In the genomic region with DNA sequence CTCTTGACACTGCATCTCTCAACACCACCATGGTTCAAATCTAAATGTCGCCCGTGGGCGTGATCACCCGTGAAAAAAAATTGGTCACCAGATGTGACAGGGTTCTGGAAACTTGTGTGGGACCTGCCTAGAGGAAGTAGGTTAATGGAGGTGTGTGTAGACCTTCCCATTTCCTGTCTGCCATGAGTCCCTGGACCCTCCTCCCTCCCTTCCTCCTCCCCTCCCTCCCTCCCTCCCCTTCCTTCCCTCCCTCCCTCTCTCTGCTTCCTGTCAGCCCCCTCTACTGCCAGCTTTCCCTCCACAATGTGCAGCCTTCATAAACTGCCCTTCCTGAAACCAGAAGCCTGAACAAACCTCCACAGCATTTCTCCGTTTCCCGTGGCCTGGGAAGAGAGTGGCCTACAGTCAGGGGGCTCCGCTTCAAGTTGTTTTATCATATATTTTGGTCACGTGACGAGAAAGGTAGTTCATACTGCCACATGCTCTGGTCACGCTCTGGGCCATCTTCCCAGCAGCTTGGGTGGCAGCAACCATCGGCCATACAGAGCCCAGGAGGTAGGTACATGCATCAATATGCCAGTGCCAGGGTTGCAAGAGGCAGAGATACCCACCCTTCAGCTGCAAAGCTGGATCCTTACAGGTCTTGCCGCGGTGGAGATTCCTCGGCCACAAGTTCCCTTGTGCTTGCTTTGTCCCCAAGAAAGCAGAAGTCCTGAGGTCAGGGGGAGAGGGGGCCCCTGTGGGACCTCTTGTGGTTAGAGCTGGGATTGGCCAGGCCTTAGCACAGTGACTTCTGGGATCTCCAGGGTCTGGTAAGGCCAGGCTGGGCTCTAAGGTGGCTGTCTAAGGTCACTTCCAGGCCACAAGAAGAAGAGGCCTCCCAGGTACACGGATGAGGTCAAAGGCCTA, we compare ENCODE assay signal across 8 mouse cellular contexts. TPM values are rescaled to one million over a fixed set of nuclear protein-coding genes. Genes with fewer than 3 reads are reported as not detected.
DNase-seq lines count a peak whose midpoint lies in the region; ATAC-seq and TF ChIP-seq lines count a peak whose summit lies in the region.
"Had no signal": no experiment of that assay in that cellular context is flagged by ENCODE, and none has a peak within 500 bp of the region (broad histone marks: within the 10 kb centered on the region; RNA-seq: fewer than 3 reads in every experiment).

No protein-coding gene starts in this region.

- no peak overlapping the region for H3K9ac ChIP-seq in lung, postnatal 0 days (replicated peaks; ENCODE audit: low read depth)
- no peak overlapping the region for H3K9ac ChIP-seq in limb, embryonic 12.5 days (replicated peaks)

- DNase-seq in lung, postnatal 0 days (ENCODE audit: low spot score), result peak; percentile 33
- no peak for DNase-seq in lung, postnatal 10 days
- DNase-seq in spleen, postnatal 36 days (ENCODE audit: low spot score in 2 of 2), result peak; percentile 72 to 75
- no peak for DNase-seq in left cerebral cortex, adult 2 months (ENCODE audit: extremely low spot score in 1 of 2, low spot score in 2 of 2)
- no peak for DNase-seq in cerebellum, adult 9-11 months

- TF ChIP-seq EP300 in lung, postnatal 0 days (IDR thresholded peaks at IDR 0.05), result no peak

- no peaks in the 10 kb centered on the region for H3K27me3 ChIP-seq in lung, postnatal 0 days (replicated peaks; ENCODE audit: insufficient read depth, low read length)
- H3K27me3 ChIP-seq in limb, embryonic 12.5 days, result no peaks in the 10 kb centered on the region

- 0 out of 2 replicates have a peak, but pooled peaks cover 5% of the 10 kb centered on the region for H3K4me1 ChIP-seq in lung, postnatal 0 days (ENCODE audit: insufficient read depth, low read depth, low read length)
- H3K4me1 ChIP-seq in bone marrow macrophage, adult 2 months (ENCODE audit: control insufficient read depth, insufficient read depth, low read length), result peaks cover 23% of the 10 kb centered on the region
- peaks cover 6% of the 10 kb centered on the region; the same call in 1 of the 2 replicates for H3K4me1 ChIP-seq in limb, embryonic 12.5 days (replicated peaks)

- peak; percentile 40; the same call in 1 of the 2 replicates for ATAC-seq in lung, postnatal 0 days
- peak; percentile 21; the same call in 1 of the 2 replicates for ATAC-seq in limb, embryonic 12.5 days (ENCODE audit: insufficient number of reproducible peaks, insufficient read depth, low FRiP score, low TSS enrichment, low read depth)

- WGBS in lung, postnatal 0 days, result 55% methylated on average over 15 of the region's 15 CpGs
- WGBS in limb, embryonic 12.5 days, result 66% methylated on average over 15 of the region's 15 CpGs

- no peak overlapping the region for H3K27ac ChIP-seq in lung, postnatal 0 days (ENCODE audit: low read length)
- peak overlapping the region; percentile 80 for H3K27ac ChIP-seq in bone marrow macrophage, adult 2 months (ENCODE audit: insufficient read depth, low read depth, low read length)
- H3K27ac ChIP-seq in limb, embryonic 12.5 days, result peak overlapping the region; percentile 68
- H3K27ac ChIP-seq in left cerebral cortex, adult 2 months, result no peak overlapping the region

- H3K4me3 ChIP-seq in lung, postnatal 0 days (ENCODE audit: low read depth, low read length), result no peak overlapping the region
- H3K4me3 ChIP-seq in bone marrow macrophage, adult 2 months (ENCODE audit: insufficient read depth, low read length), result peak overlapping the region; percentile 60
- H3K4me3 ChIP-seq in limb, embryonic 12.5 days (replicated peaks), result no peak overlapping the region
- H3K4me3 ChIP-seq in left cerebral cortex, adult 2 months, result no peak overlapping the region
- H3K4me3 ChIP-seq: myocyte had no signal

- H3K36me3 ChIP-seq in lung, postnatal 0 days (ENCODE audit: insufficient read depth, low read length), result no peaks in the 10 kb centered on the region
- no peaks in the 10 kb centered on the region for H3K36me3 ChIP-seq in limb, embryonic 12.5 days

- no peak overlapping the region for H3K4me2 ChIP-seq in lung, postnatal 0 days (replicated peaks; ENCODE audit: low read depth, low read length)
- H3K4me2 ChIP-seq in limb, embryonic 12.5 days, result no peak overlapping the region

- intact Hi-C loops in left cerebral cortex, adult 2 months (cut with DNase I), result no loop called here

- peak; percentile 33; the same call in 1 of the 2 replicates for TF ChIP-seq CTCF in lung, postnatal 0 days (IDR thresholded peaks at IDR 0.05)
- no peak; the same call in 1 of the 2 replicates for TF ChIP-seq CTCF in bone marrow macrophage, adult 2 months (IDR thresholded peaks at IDR 0.05; ENCODE audit: low read depth, low read length)
- no peak; the same call in none of the 2 replicates for TF ChIP-seq CTCF in left cerebral cortex, adult 2 months (IDR thresholded peaks at IDR 0.05)

- TF ChIP-seq POLR2A in bone marrow macrophage, adult 2 months (IDR thresholded peaks at IDR 0.05; ENCODE audit: borderline replicate concordance, low read depth, low read length), result no peak

- no peaks in the 10 kb centered on the region for H3K9me3 ChIP-seq in lung, postnatal 0 days (ENCODE audit: low read length)
- H3K9me3 ChIP-seq in limb, embryonic 12.5 days, result no peaks in the 10 kb centered on the region

RNA-seq across cellular contexts. Expression of a gene that starts 41.4 kb away (rescaled TPM):
- 12.8 and 15.2 TPM in 2 replicates for polyA plus RNA-seq in lung, postnatal 0 days (2015; fragmentation: Nextera tagmentation; extraction: Ambion mirVana)
- 14.6 and 16.3 TPM in 2 replicates for polyA plus RNA-seq in bone marrow macrophage, adult 2 months (2012; ENCODE audit: insufficient read depth, insufficient read length, missing spikeins)
- polyA plus RNA-seq in limb, embryonic 12.5 days (2016; fragmentation: Nextera tagmentation; extraction: Ambion mirVana), result 40.1 and 45.6 TPM in 2 replicates
- 1 to 10 TPM; 3.5 to 4.7 TPM for total RNA-seq in left cerebral cortex, adult 2 months (2021)

RNA-seq across cellular contexts. Expression of a gene that starts 57.6 kb away (rescaled TPM):
- 0.07 TPM in 1 of 2 replicates, not detected in the other for polyA plus RNA-seq in lung, postnatal 0 days (2015; fragmentation: Nextera tagmentation; extraction: Ambion mirVana)
- not detected in 2 replicates for polyA plus RNA-seq in bone marrow macrophage, adult 2 months (2012; ENCODE audit: insufficient read depth, insufficient read length, missing spikeins)
- polyA plus RNA-seq in limb, embryonic 12.5 days (2016; fragmentation: Nextera tagmentation; extraction: Ambion mirVana), result 0.13 TPM in 2 replicates
- under 1 TPM in 1 of 2 experiments, not detected in 1; 0.14 TPM for total RNA-seq in left cerebral cortex, adult 2 months (2021)
- polyA plus RNA-seq: myocyte had no signal

Comparison
In these comparisons a context has a peak if more than half of its experiments do, and no peak if none do; other contexts are left out.
1. DNase-seq: peak in lung, postnatal 0 days (single experiment) and spleen, postnatal 36 days (2 of 2); none in lung, postnatal 10 days (single experiment), left cerebral cortex, adult 2 months (0 of 2) and cerebellum, adult 9-11 months (single experiment).
2. H3K27ac ChIP-seq: peak in bone marrow macrophage, adult 2 months (single experiment) and limb, embryonic 12.5 days (single experiment); none in lung, postnatal 0 days (single experiment) and left cerebral cortex, adult 2 months (single experiment).